27 mouse cellular contexts compared by ENCODE assay signal in the genomic region with DNA sequence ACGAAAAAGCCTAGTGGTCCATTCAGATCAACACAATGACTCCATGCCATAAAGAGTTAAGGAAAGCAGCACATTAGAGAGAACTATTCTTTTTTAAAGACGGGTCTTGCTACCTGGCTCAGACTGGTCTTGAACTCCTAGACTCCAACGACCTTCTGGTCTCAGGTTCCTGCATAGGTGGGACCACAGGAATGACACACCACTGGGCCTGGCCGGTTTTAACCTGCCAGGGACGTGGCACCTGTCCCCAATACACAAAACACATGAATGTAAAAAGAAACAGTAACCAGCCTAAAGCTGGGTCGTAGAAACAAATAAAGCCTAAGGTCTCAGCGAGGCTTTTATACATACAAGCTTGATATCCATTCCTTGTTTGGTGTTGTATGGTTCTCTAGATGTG.
"Had no signal": no experiment of that assay in that cellular context is flagged by ENCODE, and none has a peak within 500 bp of the region (broad histone marks: within the 10 kb centered on the region; RNA-seq: fewer than 3 reads in every experiment).

No protein-coding gene starts in this region.

- H3K4me3 ChIP-seq: limb, embryonic 10.5 days; limb, embryonic 12.5 days; limb, embryonic 13.5 days; limb, embryonic 15.5 days; liver, embryonic 12.5 days; liver, embryonic 13.5 days; liver, embryonic 15.5 days; lung, embryonic 15.5 days; megakaryocyte, embryonic 14.5 days; midbrain, embryonic 10.5 days; midbrain, embryonic 12.5 days; midbrain, embryonic 13.5 days; midbrain, embryonic 15.5 days; myocyte had no signal

- H3K27me3 ChIP-seq: limb, embryonic 12.5 days; limb, embryonic 13.5 days; limb, embryonic 15.5 days; lung, embryonic 15.5 days had no signal

- H3K9ac ChIP-seq: limb, embryonic 12.5 days; limb, embryonic 13.5 days; limb, embryonic 15.5 days; liver, embryonic 12.5 days; liver, embryonic 13.5 days; liver, embryonic 14.5 days; liver, embryonic 15.5 days; liver, postnatal 0 days; lung, embryonic 14.5 days; lung, embryonic 15.5 days; midbrain, embryonic 12.5 days; midbrain, embryonic 13.5 days; midbrain, embryonic 15.5 days had no signal

- H3K36me3 ChIP-seq: limb, embryonic 10.5 days; limb, embryonic 12.5 days; limb, embryonic 13.5 days; limb, embryonic 15.5 days; liver, embryonic 12.5 days; liver, embryonic 13.5 days; liver, embryonic 15.5 days; lung, embryonic 15.5 days; midbrain, embryonic 10.5 days; midbrain, embryonic 12.5 days; midbrain, embryonic 13.5 days; midbrain, embryonic 15.5 days had no signal

- H3K27ac ChIP-seq: limb, embryonic 10.5 days; limb, embryonic 12.5 days; limb, embryonic 13.5 days; limb, embryonic 15.5 days; liver, embryonic 12.5 days; liver, embryonic 13.5 days; liver, embryonic 14.5 days; liver, embryonic 15.5 days; lung, embryonic 15.5 days; macrophage; midbrain, embryonic 10.5 days; midbrain, embryonic 12.5 days; midbrain, embryonic 13.5 days; midbrain, embryonic 15.5 days had no signal

- DNase-seq: left cerebral cortex, postnatal 4 days; liver; liver, embryonic 13.5 days; liver, postnatal 0 days; lung, adult 18-20 months; lung, adult 2 months; lung, embryonic 14.5 days; lung, postnatal 10 days; lung, postnatal 14 days; lung, postnatal 36 days; lung, postnatal 4 days; midbrain, embryonic 14.5 days had no signal

- H3K9me3 ChIP-seq: limb, embryonic 10.5 days; limb, embryonic 12.5 days; limb, embryonic 13.5 days; limb, embryonic 15.5 days; liver, embryonic 12.5 days; liver, embryonic 13.5 days; liver, embryonic 15.5 days; lung, embryonic 15.5 days; midbrain, embryonic 13.5 days; midbrain, embryonic 15.5 days had no signal
